Mouse (Mus musculus): Measurements from ENCODE around the gene Flt3l. TPM values are rescaled to one million over a fixed set of nuclear protein-coding genes. Genes with fewer than 3 reads are reported as not detected.

The Flt3l gene
- polyA plus RNA-seq (2014; fragmentation: Nextera tagmentation; extraction: Ambion mirVana): 0.50 and 1.4 TPM in 2 replicates

DNA sequence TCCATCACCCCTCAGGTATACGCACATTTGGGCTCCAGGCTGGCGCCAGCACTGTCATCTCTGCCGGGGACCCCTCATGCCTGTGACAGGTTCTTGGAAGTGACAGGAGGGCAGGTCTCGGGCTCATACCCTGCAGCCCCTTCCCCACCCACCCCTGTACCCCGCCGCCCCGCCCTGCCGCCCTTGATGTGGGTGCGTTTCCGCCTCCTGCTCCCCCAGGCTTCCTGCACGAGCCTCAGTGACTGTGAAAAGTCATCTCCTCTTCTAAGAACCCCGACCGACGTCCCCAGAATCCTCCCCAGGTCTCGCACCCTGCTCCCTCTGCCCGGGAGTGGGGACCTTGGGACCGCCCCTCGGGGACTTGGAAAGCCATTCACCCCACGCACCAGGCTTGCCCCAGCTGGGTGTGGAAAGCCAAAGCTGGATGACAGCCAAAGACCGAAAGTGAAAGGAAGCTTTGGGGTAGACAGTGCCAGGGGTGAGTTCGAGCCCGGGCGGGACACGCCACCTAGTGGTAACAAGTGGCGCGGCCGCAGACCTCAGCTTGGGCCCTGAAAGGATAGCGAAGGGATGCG is at the start of gene Flt3l, which contains the start of gene Gm45713:
Gene Flt3l (minus strand): TSS at position 440 of the 575 bp plus-strand sequence.
Gene Gm45713 (minus strand): TSS at position 239 of the 575 bp plus-strand sequence.
- Histone ChIP-seq H3K27me3 (ENCODE audit: control insufficient read depth, insufficient read depth, low read length) (peaks cover 16% of the 10 kb centered on the region; the same call in 1 of the 2 replicates), H3K36me3 (ENCODE audit: control insufficient read depth, insufficient read depth, low read length) (no peaks in the 10 kb centered on the region), H3K4me3 (replicated peaks; ENCODE audit: low read depth, low read length) (peak within 1 kb of the TSS; percentile 36), H3K9ac (replicated peaks; ENCODE audit: low read length) (peak within 1 kb of the TSS; percentile 40), H3K9me3 (ENCODE audit: control insufficient read depth, low read length) (no peaks in the 10 kb centered on the region), H3K4me2 (ENCODE audit: low read length) (peak within 1 kb of the TSS; percentile 59), H3K4me1 (ENCODE audit: control insufficient read depth, insufficient read depth, low read length) (no peaks in the 10 kb centered on the region), H3K27ac (replicated peaks; ENCODE audit: low read depth, low read length) (no peak within 1 kb of the TSS)
- DNase-seq (peak; percentile 90), ATAC-seq (ENCODE audit: low FRiP score, low TSS enrichment) (peak; percentile 80)
- WGBS: 6% methylated on average over 29 of the region's 29 CpGs

DNA sequence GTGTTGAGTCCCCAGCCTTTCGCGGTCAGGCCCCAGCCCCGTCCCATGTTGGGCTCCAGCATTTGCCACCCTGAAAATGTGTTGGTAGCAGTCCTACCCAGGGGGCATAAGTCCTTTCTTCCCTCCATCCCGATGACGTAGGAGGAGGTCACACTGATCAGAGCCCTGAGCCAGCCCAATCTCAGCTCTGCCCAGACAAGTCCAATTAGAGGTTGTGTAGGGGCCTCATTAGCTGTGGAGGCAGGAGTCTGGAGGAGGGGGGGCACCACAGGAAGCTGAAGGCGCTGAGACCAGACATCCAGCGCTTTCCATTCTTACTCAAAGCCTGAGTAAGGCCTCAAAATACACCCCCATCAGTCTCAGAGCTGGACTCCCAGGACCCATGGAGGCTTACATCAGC is 49.7 kb upstream of the Flt3l start:
- Histone ChIP-seq H3K4me3 (replicated peaks; ENCODE audit: low read depth, low read length) (no peak overlapping the region), H3K27ac (replicated peaks; ENCODE audit: low read depth, low read length) (no peak overlapping the region), H3K4me2 (ENCODE audit: low read length) (no peak overlapping the region), H3K9me3 (ENCODE audit: control insufficient read depth, low read length) (no peaks in the 10 kb centered on the region), H3K9ac (replicated peaks; ENCODE audit: low read length) (no peak overlapping the region), H3K4me1 (ENCODE audit: control insufficient read depth, insufficient read depth, low read length) (0 out of 2 replicates have a peak, but pooled peaks cover 5% of the 10 kb centered on the region), H3K27me3 (ENCODE audit: control insufficient read depth, insufficient read depth, low read length) (peaks cover 38% of the 10 kb centered on the region), H3K36me3 (ENCODE audit: control insufficient read depth, insufficient read depth, low read length) (no peaks in the 10 kb centered on the region)
- WGBS: 64% methylated on average over 7 of the region's 7 CpGs
- ATAC-seq (ENCODE audit: low FRiP score, low TSS enrichment) (no peak), DNase-seq (no peak)

DNA sequence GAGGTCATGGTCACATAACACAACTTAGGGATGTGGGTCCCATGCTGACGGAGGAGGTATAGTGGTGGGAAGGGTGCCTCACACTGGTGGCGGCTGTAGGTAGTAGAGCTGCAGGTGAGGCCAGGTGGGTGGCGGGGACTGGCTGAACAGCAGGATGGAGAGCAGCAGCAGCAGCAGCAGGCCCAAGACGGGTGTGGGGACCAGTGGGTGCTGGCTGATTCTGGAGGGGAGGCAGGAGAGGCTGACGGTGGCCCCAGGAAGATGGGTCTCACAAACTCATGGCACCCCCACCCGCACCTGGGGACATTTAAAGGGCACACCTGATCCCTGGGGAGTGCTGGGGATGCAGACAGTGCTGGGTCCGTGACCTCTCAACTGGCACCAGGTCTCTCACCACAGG is 47.4 kb upstream of the Flt3l start:
- Histone ChIP-seq H3K27ac (replicated peaks; ENCODE audit: low read depth, low read length) (no peak overlapping the region), H3K9ac (replicated peaks; ENCODE audit: low read length) (no peak overlapping the region), H3K4me1 (ENCODE audit: control insufficient read depth, insufficient read depth, low read length) (0 out of 2 replicates have a peak, but pooled peaks cover 5% of the 10 kb centered on the region), H3K4me3 (replicated peaks; ENCODE audit: low read depth, low read length) (no peak overlapping the region), H3K36me3 (ENCODE audit: control insufficient read depth, insufficient read depth, low read length) (no peaks in the 10 kb centered on the region), H3K9me3 (ENCODE audit: control insufficient read depth, low read length) (no peaks in the 10 kb centered on the region), H3K4me2 (ENCODE audit: low read length) (no peak overlapping the region), H3K27me3 (ENCODE audit: control insufficient read depth, insufficient read depth, low read length) (peaks cover 59% of the 10 kb centered on the region)
- DNase-seq: no peak
- no peak for ATAC-seq (ENCODE audit: low FRiP score, low TSS enrichment)
- 64% methylated on average over 7 of the region's 7 CpGs for WGBS

DNA sequence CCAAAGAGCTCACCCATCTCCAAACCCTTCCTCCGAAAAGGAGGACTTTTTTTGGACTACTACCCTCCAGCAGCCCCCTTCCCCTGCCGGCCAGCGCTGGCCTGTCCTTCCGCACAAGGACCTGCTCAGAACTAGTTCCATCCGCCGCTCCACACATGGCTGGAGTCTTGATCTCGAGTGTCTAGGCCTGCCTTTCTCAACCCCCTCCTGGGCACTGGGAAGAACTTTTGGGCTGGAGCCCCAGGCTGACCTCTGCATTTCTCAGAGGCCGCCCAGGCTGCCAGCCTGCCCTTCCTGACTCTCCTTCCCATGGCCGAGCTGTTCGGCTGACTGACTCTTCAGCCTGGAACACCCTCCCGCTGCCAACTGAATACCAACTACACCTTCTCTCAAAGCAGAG is 46.4 kb upstream of the Flt3l start:
- 11% methylated on average over 11 of the region's 11 CpGs for WGBS
- Histone ChIP-seq H3K9ac (replicated peaks; ENCODE audit: low read length) (no peak overlapping the region), H3K4me1 (ENCODE audit: control insufficient read depth, insufficient read depth, low read length) (0 out of 2 replicates have a peak, but pooled peaks cover 5% of the 10 kb centered on the region), H3K4me2 (ENCODE audit: low read length) (peak overlapping the region; percentile 50), H3K36me3 (ENCODE audit: control insufficient read depth, insufficient read depth, low read length) (no peaks in the 10 kb centered on the region), H3K27ac (replicated peaks; ENCODE audit: low read depth, low read length) (no peak overlapping the region), H3K4me3 (replicated peaks; ENCODE audit: low read depth, low read length) (peak overlapping the region; percentile 25), H3K27me3 (ENCODE audit: control insufficient read depth, insufficient read depth, low read length) (peaks cover 70% of the 10 kb centered on the region), H3K9me3 (ENCODE audit: control insufficient read depth, low read length) (no peaks in the 10 kb centered on the region)
- DNase-seq (no peak), ATAC-seq (ENCODE audit: low FRiP score, low TSS enrichment) (no peak)

DNA sequence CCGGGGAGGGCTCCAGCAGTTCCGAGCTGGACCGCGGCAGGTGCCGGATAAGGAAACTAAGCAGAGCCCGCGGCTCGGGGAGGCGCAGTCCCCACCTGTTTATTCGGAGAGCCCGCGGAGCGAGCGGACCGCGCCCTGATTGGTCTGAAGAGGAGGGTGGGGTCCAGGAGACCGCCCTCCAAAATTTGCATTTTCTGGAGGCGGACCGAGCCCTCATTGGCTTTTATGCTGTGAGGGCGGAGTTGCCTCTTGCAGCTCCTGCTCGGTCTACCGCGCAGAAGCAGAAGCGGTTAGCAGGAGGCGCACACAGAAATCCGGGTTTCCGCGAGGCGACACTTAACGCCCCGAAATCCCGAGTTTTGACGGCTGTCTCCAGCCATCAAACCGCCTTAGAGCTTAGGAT is 46.0 kb upstream of the Flt3l start:
- H3K4me3 ChIP-seq (replicated peaks; ENCODE audit: low read depth, low read length): peak overlapping the region; percentile 25
- ATAC-seq (ENCODE audit: low FRiP score, low TSS enrichment) (peak; percentile 44; the same call in 1 of the 2 replicates), DNase-seq (peak; percentile 86)
- H3K27ac ChIP-seq (replicated peaks; ENCODE audit: low read depth, low read length): no peak overlapping the region
- under 1% methylated on average over 34 of the region's 34 CpGs for WGBS
- H3K4me1 ChIP-seq (ENCODE audit: control insufficient read depth, insufficient read depth, low read length): 0 out of 2 replicates have a peak, but pooled peaks cover 5% of the 10 kb centered on the region
- H3K9me3 ChIP-seq (ENCODE audit: control insufficient read depth, low read length): no peaks in the 10 kb centered on the region
- peaks cover 74% of the 10 kb centered on the region for H3K27me3 ChIP-seq (ENCODE audit: control insufficient read depth, insufficient read depth, low read length)
- H3K4me2 ChIP-seq (ENCODE audit: low read length): peak overlapping the region; percentile 50
- H3K36me3 ChIP-seq (ENCODE audit: control insufficient read depth, insufficient read depth, low read length): no peaks in the 10 kb centered on the region
- no peak overlapping the region for H3K9ac ChIP-seq (replicated peaks; ENCODE audit: low read length)

DNA sequence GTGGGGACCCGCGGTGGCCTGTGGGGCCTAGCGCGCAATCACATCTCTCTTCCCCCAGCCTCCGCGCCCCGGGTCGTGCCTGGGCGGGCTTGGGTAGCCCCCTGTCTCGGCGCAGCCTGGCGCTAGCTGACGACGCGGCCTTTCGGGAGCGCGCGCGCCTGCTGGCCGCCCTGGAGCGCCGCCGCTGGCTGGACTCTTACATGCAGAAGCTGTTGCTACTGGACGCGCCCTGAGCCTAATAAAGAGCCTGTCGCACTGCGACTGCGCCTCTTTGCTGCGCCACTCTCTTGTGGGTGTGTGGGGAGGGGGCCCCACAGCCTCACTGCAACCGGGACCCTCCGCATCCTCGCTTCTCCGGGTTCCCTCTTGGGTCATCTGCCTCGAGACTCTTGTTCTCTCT is 45.3 kb upstream of the Flt3l start:
- ATAC-seq (ENCODE audit: low FRiP score, low TSS enrichment): no peak
- DNase-seq: peak; percentile 47
- 0 out of 2 replicates have a peak, but pooled peaks cover 5% of the 10 kb centered on the region for H3K4me1 ChIP-seq (ENCODE audit: control insufficient read depth, insufficient read depth, low read length)
- H3K4me2 ChIP-seq (ENCODE audit: low read length): peak overlapping the region; percentile 50
- peak overlapping the region; percentile 23; the same call in 1 of the 2 replicates for H3K9ac ChIP-seq (replicated peaks; ENCODE audit: low read length)
- H3K4me3 ChIP-seq (replicated peaks; ENCODE audit: low read depth, low read length): peak overlapping the region; percentile 25
- H3K27me3 ChIP-seq (ENCODE audit: control insufficient read depth, insufficient read depth, low read length): peaks cover 81% of the 10 kb centered on the region
- no peaks in the 10 kb centered on the region for H3K36me3 ChIP-seq (ENCODE audit: control insufficient read depth, insufficient read depth, low read length)
- WGBS: 4% methylated on average over 35 of the region's 35 CpGs
- H3K9me3 ChIP-seq (ENCODE audit: control insufficient read depth, low read length): no peaks in the 10 kb centered on the region
- H3K27ac ChIP-seq (replicated peaks; ENCODE audit: low read depth, low read length): no peak overlapping the region

DNA sequence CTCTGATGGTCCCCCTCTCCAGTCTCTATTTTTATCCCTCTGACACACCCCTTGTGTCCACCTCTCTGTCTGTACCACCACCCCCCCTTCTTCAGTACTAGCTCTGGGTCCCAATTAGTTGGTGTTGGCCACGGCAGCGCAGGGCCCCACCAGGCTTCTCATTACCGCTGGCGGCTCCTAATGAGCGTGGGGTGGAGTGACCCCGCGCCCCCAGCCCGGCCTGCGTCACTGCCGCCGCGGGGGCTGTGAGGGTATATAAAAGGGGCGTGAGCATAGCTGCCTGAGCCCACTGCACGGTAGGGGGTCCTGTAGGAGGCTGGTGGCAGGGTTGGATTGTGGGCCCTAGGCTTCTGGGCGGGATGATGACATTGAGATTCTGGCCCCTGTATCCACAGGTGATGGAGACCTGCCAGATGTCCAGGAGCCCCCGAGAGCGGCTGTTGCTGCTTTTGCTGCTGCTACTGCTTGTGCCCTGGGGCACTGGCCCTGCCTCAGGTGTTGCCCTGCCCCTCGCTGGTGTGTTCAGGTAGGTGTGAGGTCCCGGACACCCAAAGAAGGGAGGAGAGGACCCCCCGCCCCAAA is 44.8 kb upstream of the Flt3l start, which contains the start of gene Pth2:
Gene Pth2 (plus strand): TSS at position 100 of the 582 bp plus-strand sequence.
- peaks cover 86% of the 10 kb centered on the region for H3K27me3 ChIP-seq (ENCODE audit: control insufficient read depth, insufficient read depth, low read length)
- 23% methylated on average over 19 of the region's 20 CpGs for WGBS
- peak within 1 kb of the TSS; percentile 25 for H3K4me3 ChIP-seq (replicated peaks; ENCODE audit: low read depth, low read length)
- H3K36me3 ChIP-seq (ENCODE audit: control insufficient read depth, insufficient read depth, low read length): no peaks in the 10 kb centered on the region
- H3K4me1 ChIP-seq (ENCODE audit: control insufficient read depth, insufficient read depth, low read length): 0 out of 2 replicates have a peak, but pooled peaks cover 8% of the 10 kb centered on the region
- H3K4me2 ChIP-seq (ENCODE audit: low read length): peak within 1 kb of the TSS; percentile 50
- no peak within 1 kb of the TSS for H3K27ac ChIP-seq (replicated peaks; ENCODE audit: low read depth, low read length)
- ATAC-seq (ENCODE audit: low FRiP score, low TSS enrichment) (no peak), DNase-seq (no peak)
- no peaks in the 10 kb centered on the region for H3K9me3 ChIP-seq (ENCODE audit: control insufficient read depth, low read length)
- H3K9ac ChIP-seq (replicated peaks; ENCODE audit: low read length): peak within 1 kb of the TSS; percentile 23; the same call in 1 of the 2 replicates

DNA sequence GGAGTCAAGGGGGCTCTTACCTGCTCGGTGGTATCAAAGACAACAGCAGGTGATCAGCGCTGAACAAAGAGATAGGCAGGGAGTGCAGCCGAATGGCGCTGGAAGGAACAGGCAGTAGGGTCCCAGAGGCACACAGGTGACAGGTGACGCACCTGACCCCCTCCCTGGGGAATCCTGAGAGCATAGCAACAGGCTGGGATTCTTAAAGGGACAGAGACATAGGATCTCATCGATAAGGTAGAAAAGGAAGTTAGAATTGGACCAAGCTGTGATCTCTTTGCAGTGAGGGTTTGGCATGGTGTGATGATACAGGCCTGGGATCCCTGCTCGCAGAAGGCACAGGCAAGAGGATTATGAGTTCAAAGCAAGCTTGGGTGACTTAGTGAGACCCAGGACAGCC is 43.2 kb upstream of the Flt3l start, which contains the start of gene Gfy:
Gene Gfy (minus strand): TSS at position 101 of the 400 bp plus-strand sequence.
- no peak within 1 kb of the TSS for H3K9ac ChIP-seq (replicated peaks; ENCODE audit: low read length)
- no peak within 1 kb of the TSS for H3K27ac ChIP-seq (replicated peaks; ENCODE audit: low read depth, low read length)
- H3K4me1 ChIP-seq (ENCODE audit: control insufficient read depth, insufficient read depth, low read length): 0 out of 2 replicates have a peak, but pooled peaks cover 8% of the 10 kb centered on the region
- no peaks in the 10 kb centered on the region for H3K36me3 ChIP-seq (ENCODE audit: control insufficient read depth, insufficient read depth, low read length)
- peaks cover 99% of the 10 kb centered on the region for H3K27me3 ChIP-seq (ENCODE audit: control insufficient read depth, insufficient read depth, low read length)
- H3K4me3 ChIP-seq (replicated peaks; ENCODE audit: low read depth, low read length): no peak within 1 kb of the TSS
- no peak for ATAC-seq (ENCODE audit: low FRiP score, low TSS enrichment)
- no peak for DNase-seq
- no peaks in the 10 kb centered on the region for H3K9me3 ChIP-seq (ENCODE audit: control insufficient read depth, low read length)
- H3K4me2 ChIP-seq (ENCODE audit: low read length): no peak within 1 kb of the TSS
- 26% methylated on average over 7 of the region's 7 CpGs for WGBS
